ENCODE assay signal across 17 mouse cellular contexts in genomic region chr1:86350576-86350975, GRCm38 (mm10).
"Had no signal": no experiment of that assay in that cellular context is flagged by ENCODE, and none has a peak within 500 bp of the region (broad histone marks: within the 10 kb centered on the region; RNA-seq: fewer than 3 reads in every experiment).

No protein-coding gene starts in this region.

- ATAC-seq: liver, postnatal 0 days; lung, postnatal 0 days; midbrain, embryonic 13.5 days; midbrain, embryonic 15.5 days had no signal

- H3K27me3 ChIP-seq: lung, embryonic 15.5 days; megakaryocyte, embryonic 14.5 days; midbrain, embryonic 13.5 days; midbrain, embryonic 15.5 days; neural tube, embryonic 12.5 days; stomach, embryonic 15.5 days had no signal

- H3K27ac ChIP-seq: lung, embryonic 15.5 days; macrophage; midbrain, embryonic 13.5 days; midbrain, embryonic 15.5 days; neural tube, embryonic 12.5 days; stomach, embryonic 15.5 days; stomach, postnatal 0 days had no signal

- H3K4me1 ChIP-seq: lung, embryonic 15.5 days; midbrain, embryonic 13.5 days; midbrain, embryonic 15.5 days; neural tube, embryonic 12.5 days; stomach, embryonic 15.5 days had no signal

- H3K9me3 ChIP-seq: lung, embryonic 15.5 days; megakaryocyte, embryonic 14.5 days; midbrain, embryonic 13.5 days; midbrain, embryonic 15.5 days; neural tube, embryonic 12.5 days; stomach, embryonic 15.5 days had no signal

- H3K4me3 ChIP-seq: lung, embryonic 15.5 days; megakaryocyte, embryonic 14.5 days; midbrain, embryonic 13.5 days; midbrain, embryonic 15.5 days; neural tube, embryonic 12.5 days; stomach, embryonic 15.5 days had no signal

- H3K4me2 ChIP-seq: lung, embryonic 15.5 days; midbrain, embryonic 13.5 days; midbrain, embryonic 15.5 days; neural tube, embryonic 12.5 days; stomach, embryonic 15.5 days had no signal

- H3K9ac ChIP-seq: liver, postnatal 0 days; lung, embryonic 15.5 days; midbrain, embryonic 13.5 days; midbrain, embryonic 15.5 days; neural tube, embryonic 12.5 days; stomach, embryonic 15.5 days had no signal

- DNase-seq: liver, postnatal 0 days; lung, adult 2 months; lung, postnatal 14 days; lung, postnatal 36 days; right cerebral cortex, postnatal 14 days; thymus, adult 2 months; thymus, postnatal 25 days; thymus, postnatal 4 days had no signal
